Mouse (Mus musculus) stomach, embryonic 16.5 days (tissue): Measurements from ENCODE around the gene Mvb12a. TPM values are rescaled to one million over a fixed set of nuclear protein-coding genes. Genes with fewer than 3 reads are reported as not detected.

Experiments used
- ATAC-seq: fragments of 200-750 bp; cut with Nextera tagmentation; 2 replicates; pipeline ENCODE4 v1.8.0; 2017; ENCODE audit warnings: moderate number of reproducible peaks, moderate TSS enrichment; ENCODE audit not compliant: insufficient read depth, low FRiP score
- H3K27ac ChIP-seq: fragments of 300-500 bp; sonication (generic); 2 replicates; pipeline ENCODE4 v1.5.1; 2014; ENCODE audit warnings: low read length
- H3K27me3 ChIP-seq: fragments of 300-500 bp; sonication (generic); 2 replicates; pipeline ENCODE4 v1.6.1; 2014; ENCODE audit warnings: low read length, control low read depth, mixed read lengths; ENCODE audit not compliant: control insufficient read depth, insufficient read depth
- H3K36me3 ChIP-seq: fragments of 300-500 bp; sonication (generic); 2 replicates; pipeline ENCODE4 v1.6.1; 2014; ENCODE audit warnings: low read length; ENCODE audit not compliant: control insufficient read depth, insufficient read depth
- H3K4me1 ChIP-seq: fragments of 300-500 bp; sonication (generic); 2 replicates; pipeline ENCODE4 v1.6.1; 2014; ENCODE audit warnings: low read length, control low read depth, mixed read lengths; ENCODE audit not compliant: control insufficient read depth, insufficient read depth
- H3K4me2 ChIP-seq: fragments of 300-500 bp; sonication (generic); 2 replicates; pipeline ENCODE4 v1.6.1; 2014; ENCODE audit warnings: low read depth, low read length, mixed read lengths
- H3K4me3 ChIP-seq: fragments of 300-500 bp; sonication (generic); replicated peaks from 2 replicates; pipeline ENCODE4 v1.5.1; 2014; ENCODE audit warnings: mild to moderate bottlenecking, low read length
- H3K9ac ChIP-seq: fragments of 300-500 bp; sonication (generic); 2 replicates; pipeline ENCODE4 v1.6.1; 2014; ENCODE audit warnings: low read length
- H3K9me3 ChIP-seq: fragments of 300-500 bp; sonication (generic); replicated peaks from 2 replicates; pipeline ENCODE4 v1.6.1; 2016; ENCODE audit warnings: low read length, control low read depth; ENCODE audit not compliant: control insufficient read depth
- WGBS: fragments of 180-500 bp; shearing (Covaris S2); extraction: QIAGEN DNeasy Blood & Tissue Kit; methylation state at CpG from one replicate; pipeline ENCODE4 v1.1.7; 2014; 5-methylcytosine and 5-hydroxymethylcytosine counted together
- polyA plus RNA-seq: library from polyadenylated mRNA; unstranded; fragments of >200 nt; fragmentation: Nextera tagmentation; extraction: Ambion mirVana; gene quantifications from 2 replicates; pipeline ENCODE4 v1.2.1, GENCODE M21; 2015

Mvb12a gene
- polyA plus RNA-seq, 1 experiment from 2014 or later, result 103 TPM

GRCm38 (mm10) chr8:71537028-71537867 lies 5.5 kb upstream of the Mvb12a start, which contains the start of gene Bst2:
TSS of gene Bst2 (minus strand) at chr8:71537456.
- ATAC-seq, result peak; percentile 90
- H3K27me3 ChIP-seq, result no peaks in the 10 kb centered on the region
- H3K27ac ChIP-seq, result peak within 1 kb of the TSS; percentile 54
- H3K4me2 ChIP-seq, result peak within 1 kb of the TSS; percentile 66
- H3K9ac ChIP-seq, result peak within 1 kb of the TSS; percentile 68
- H3K4me1 ChIP-seq, result 0 out of 2 replicates have a peak, but pooled peaks cover 5% of the 10 kb centered on the region
- WGBS, result 4% methylated on average over 37 of the region's 37 CpGs
- H3K36me3 ChIP-seq, result no peaks in the 10 kb centered on the region
- no peaks in the 10 kb centered on the region for H3K9me3 ChIP-seq
- H3K4me3 ChIP-seq, result peak within 1 kb of the TSS; percentile 51

- H3K4me2 ChIP-seq, result peak overlapping the region; percentile 90
- H3K4me3 ChIP-seq, result peak overlapping the region; percentile 93
- H3K9ac ChIP-seq, result peak overlapping the region; percentile 86
- no peak overlapping the region for H3K27ac ChIP-seq
- H3K27me3 ChIP-seq, result no peaks in the 10 kb centered on the region
- H3K9me3 ChIP-seq, result no peaks in the 10 kb centered on the region
- WGBS, result 82% methylated on average over 9 of the region's 9 CpGs
- peaks cover 7% of the 10 kb centered on the region; the same call in 1 of the 2 replicates for H3K4me1 ChIP-seq
- H3K36me3 ChIP-seq, result no peaks in the 10 kb centered on the region
- no peak for ATAC-seq
These were observed 1.0 kb downstream of the Mvb12a start for GRCm38 (mm10) chr8:71543755-71544154.

- H3K27me3 ChIP-seq, result no peaks in the 10 kb centered on the region
- no peaks in the 10 kb centered on the region for H3K9me3 ChIP-seq
- H3K27ac ChIP-seq, result no peak overlapping the region
- no peak overlapping the region for H3K4me3 ChIP-seq
- no peak overlapping the region for H3K4me2 ChIP-seq
- H3K36me3 ChIP-seq, result no peaks in the 10 kb centered on the region
- no peak overlapping the region for H3K9ac ChIP-seq
- ATAC-seq, result no peak
- WGBS, result 88% methylated on average over 11 of the region's 11 CpGs
- peaks cover 7% of the 10 kb centered on the region; the same call in 1 of the 2 replicates for H3K4me1 ChIP-seq
These were observed 2.3 kb downstream of the Mvb12a start for GRCm38 (mm10) chr8:71545053-71545452.

- no peaks in the 10 kb centered on the region for H3K27me3 ChIP-seq
- H3K9ac ChIP-seq, result no peak overlapping the region
- H3K27ac ChIP-seq, result no peak overlapping the region
- 87% methylated on average over 7 of the region's 7 CpGs for WGBS
- H3K4me1 ChIP-seq, result peaks cover 10% of the 10 kb centered on the region; the same call in 1 of the 2 replicates
- no peak overlapping the region for H3K4me2 ChIP-seq
- H3K9me3 ChIP-seq, result no peaks in the 10 kb centered on the region
- no peak for ATAC-seq
- no peak overlapping the region for H3K4me3 ChIP-seq
- no peaks in the 10 kb centered on the region for H3K36me3 ChIP-seq
These were observed 4.9 kb downstream of the Mvb12a start for GRCm38 (mm10) chr8:71547590-71547989.

- H3K4me2 ChIP-seq, result no peak overlapping the region
- peaks cover 8% of the 10 kb centered on the region; the same call in 1 of the 2 replicates for H3K4me1 ChIP-seq
- ATAC-seq, result no peak
- no peaks in the 10 kb centered on the region for H3K9me3 ChIP-seq
- H3K27ac ChIP-seq, result no peak overlapping the region
- H3K27me3 ChIP-seq, result no peaks in the 10 kb centered on the region
- no peak overlapping the region for H3K9ac ChIP-seq
- no peak overlapping the region for H3K4me3 ChIP-seq
- 65% methylated on average over 7 of the region's 7 CpGs for WGBS
- H3K36me3 ChIP-seq, result no peaks in the 10 kb centered on the region
These were observed 8.0 kb downstream of the Mvb12a start for GRCm38 (mm10) chr8:71550754-71551153.

GRCm38 (mm10) chr8:71552770-71553169 lies 10.0 kb downstream of the Mvb12a start:
- Histone ChIP-seq H3K4me1 (peaks cover 8% of the 10 kb centered on the region; the same call in 1 of the 2 replicates), H3K4me2 (no peak overlapping the region), H3K4me3 (no peak overlapping the region), H3K27me3 (peaks cover 2% of the 10 kb centered on the region), H3K27ac (0 out of 2 replicates have a peak overlapping the region, but pooled peaks have one; percentile 15), H3K9me3 (no peaks in the 10 kb centered on the region), H3K9ac (no peak overlapping the region), H3K36me3 (no peaks in the 10 kb centered on the region)
- 43% methylated on average over 6 of the region's 6 CpGs for WGBS
- no peak for ATAC-seq

- no peak overlapping the region for H3K9ac ChIP-seq
- H3K4me2 ChIP-seq, result no peak overlapping the region
- no peaks in the 10 kb centered on the region for H3K36me3 ChIP-seq
- H3K4me3 ChIP-seq, result no peak overlapping the region
- no peaks in the 10 kb centered on the region for H3K9me3 ChIP-seq
- ATAC-seq, result no peak
- H3K27me3 ChIP-seq, result peaks cover 14% of the 10 kb centered on the region
- no peak overlapping the region for H3K27ac ChIP-seq
- peaks cover 16% of the 10 kb centered on the region for H3K4me1 ChIP-seq
- 69% methylated on average over 6 of the region's 6 CpGs for WGBS
These were observed 11.3 kb downstream of the Mvb12a start for GRCm38 (mm10) chr8:71554001-71554400.

GRCm38 (mm10) chr8:71554644-71555043 lies 11.9 kb downstream of the Mvb12a start:
- Histone ChIP-seq H3K27ac (no peak overlapping the region), H3K4me1 (peaks cover 20% of the 10 kb centered on the region), H3K4me3 (no peak overlapping the region), H3K9ac (no peak overlapping the region), H3K9me3 (no peaks in the 10 kb centered on the region), H3K4me2 (no peak overlapping the region), H3K36me3 (no peaks in the 10 kb centered on the region), H3K27me3 (peaks cover 16% of the 10 kb centered on the region)
- no peak for ATAC-seq
- 91% methylated on average over 2 of the region's 2 CpGs for WGBS
